Mouse (Mus musculus): ENCODE data around the gene Galnt13.

DNA sequence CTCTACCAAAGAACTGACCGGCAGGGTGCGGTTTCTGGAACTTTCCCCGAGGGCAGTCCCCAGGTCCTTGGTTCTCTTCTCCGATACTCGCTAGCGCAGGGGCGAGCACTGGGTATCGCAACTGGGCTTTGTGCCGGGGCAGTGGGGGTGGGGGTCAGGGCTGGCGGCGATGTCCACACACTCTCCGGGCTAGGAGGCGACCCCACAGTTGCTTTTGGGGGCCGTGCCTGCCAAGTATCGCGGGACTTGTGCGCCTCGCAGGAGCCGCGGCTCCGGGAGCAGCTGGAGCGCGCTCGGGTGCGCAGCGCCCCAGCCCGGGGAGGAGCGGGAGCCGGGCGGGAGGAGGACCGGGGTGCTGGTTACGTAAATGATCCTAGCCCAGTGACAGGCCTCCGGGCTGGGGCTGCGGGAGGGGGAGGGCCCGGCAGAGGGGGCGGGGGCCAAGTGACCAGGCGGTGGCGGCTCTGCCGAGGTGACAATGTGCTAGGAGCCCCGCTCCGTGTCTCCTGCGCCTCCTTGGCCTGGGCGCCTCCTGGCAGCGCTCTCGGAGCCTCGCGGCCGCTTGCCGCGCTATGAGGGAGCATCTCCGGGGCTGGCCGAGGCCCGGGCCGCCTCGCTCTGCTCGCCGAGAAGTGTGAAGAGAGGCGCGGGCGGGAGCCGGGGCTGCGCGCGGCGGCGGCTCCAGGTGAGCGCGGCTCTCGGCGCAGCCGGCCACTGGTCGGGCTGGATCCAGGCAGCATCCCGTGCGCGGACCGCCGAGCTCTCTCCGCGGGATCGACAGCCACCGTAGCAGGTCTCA is at the start of gene Galnt13:
- TF ChIP-seq CTCF (IDR thresholded peaks at IDR 0.05; ENCODE audit: low read depth, low read length): no peak
- no peak for TF ChIP-seq POLR2A (IDR thresholded peaks at IDR 0.05; ENCODE audit: insufficient read depth, low read length)
- no peak for TF ChIP-seq EP300 (IDR thresholded peaks at IDR 0.05; ENCODE audit: insufficient read depth, low read depth, low read length)
